Mouse (Mus musculus): ENCODE results near the gene Cebpg. TPM values are rescaled to one million over a fixed set of nuclear protein-coding genes. Genes with fewer than 3 reads are reported as not detected.
A peak's percentile ranks its signal among the peaks of the same experiment; 100 is the strongest.

Gene Cebpg
- total and polyA plus RNA-seq, 2 experiments from 2014 or later: 13.2 to 14.9 TPM

DNA sequence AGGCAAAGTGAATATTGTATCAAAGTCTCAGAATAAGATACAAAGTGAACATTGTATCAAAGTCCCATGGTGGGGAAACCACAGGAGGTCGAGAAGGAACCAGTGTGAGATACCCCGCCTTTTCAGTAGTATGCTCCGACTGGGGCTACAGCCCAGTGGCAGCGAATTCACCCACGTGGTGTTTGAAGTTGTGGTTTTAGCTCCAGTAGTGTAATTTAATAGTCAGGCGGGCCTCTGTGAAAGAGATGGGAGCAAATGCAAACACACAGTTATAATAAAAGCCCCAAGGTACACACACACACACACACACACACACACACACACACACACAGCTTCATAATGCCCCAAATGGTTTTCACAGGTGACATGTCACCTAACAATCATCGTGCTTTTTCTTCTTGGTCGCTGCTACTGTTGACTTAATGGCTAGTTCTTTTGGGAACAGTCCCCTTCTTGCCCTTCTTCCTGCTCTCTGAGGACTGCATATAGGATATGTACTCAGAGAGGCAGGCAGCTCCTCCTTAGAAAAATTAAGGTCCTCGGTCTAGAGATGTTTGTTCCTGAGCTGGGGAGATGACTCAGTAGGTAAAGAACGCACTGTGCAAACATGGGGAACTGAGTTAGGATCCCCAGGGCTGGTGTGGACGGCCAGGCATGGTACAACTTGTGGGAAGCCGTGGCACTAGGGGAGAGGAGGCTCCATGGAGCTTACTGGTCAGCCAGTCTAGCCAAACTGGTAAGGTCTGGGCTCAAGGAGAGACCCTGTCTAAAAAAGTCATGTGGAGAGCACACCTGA is 28.4 kb upstream of the Cebpg start:
- Histone ChIP-seq H3K27me3 (ENCODE audit: insufficient read depth, low read length) (no peaks in the 10 kb centered on the region), H3K4me2 (ENCODE audit: low read depth, low read length) (no peak overlapping the region), H3K9ac (replicated peaks; ENCODE audit: low read length) (no peak overlapping the region), H3K36me3 (ENCODE audit: insufficient read depth, low read length) (no peaks in the 10 kb centered on the region), H3K9me3 (ENCODE audit: low read length) (no peaks in the 10 kb centered on the region), H3K4me1 (ENCODE audit: insufficient read depth, low read length) (peaks cover 9% of the 10 kb centered on the region; the same call in 1 of the 2 replicates), H3K27ac (no peak overlapping the region), H3K4me3 (ENCODE audit: low read length) (no peak overlapping the region)
- DNase-seq (ENCODE audit: low spot score): no peak
- no peak for TF ChIP-seq CTCF (IDR thresholded peaks at IDR 0.05; ENCODE audit: low read depth)
- 85% methylated on average over 12 of the region's 12 CpGs for WGBS
- no peak for ATAC-seq

DNA sequence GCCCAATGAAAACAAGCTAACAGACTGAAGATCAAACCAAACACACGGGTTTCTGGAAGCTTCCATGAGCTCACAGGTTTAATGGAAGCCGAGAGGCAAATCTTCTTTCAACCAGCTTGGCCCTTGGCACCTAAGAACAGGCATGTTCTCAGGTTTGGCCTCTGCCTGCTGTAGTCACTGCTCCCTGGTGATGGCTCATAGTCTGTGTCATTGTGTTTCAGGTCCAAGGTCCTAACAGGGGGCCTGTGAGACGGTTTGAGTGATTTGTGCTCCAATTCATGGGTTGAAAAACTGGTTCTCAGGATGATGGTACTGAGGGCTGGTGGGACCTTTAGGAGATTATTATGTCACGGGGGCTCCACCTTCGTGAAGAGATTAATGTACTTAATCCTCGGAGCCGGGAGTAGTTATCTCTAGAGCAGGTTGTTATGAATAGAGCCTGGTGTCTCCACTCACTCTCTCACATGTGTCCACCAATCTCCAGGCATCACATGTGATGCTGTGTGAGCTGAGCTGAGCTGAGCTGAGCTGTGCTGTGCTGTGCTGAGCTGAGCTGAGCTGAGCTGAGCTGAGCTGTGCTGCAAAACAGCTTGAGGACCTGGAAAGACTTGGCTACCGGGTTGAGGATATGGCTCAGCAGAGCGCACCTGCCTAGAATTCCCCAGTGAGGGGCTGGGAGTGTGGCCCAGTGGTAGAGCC is 25.2 kb upstream of the Cebpg start:
- H3K9me3 ChIP-seq (ENCODE audit: low read length): no peaks in the 10 kb centered on the region
- 76% methylated on average over 9 of the region's 9 CpGs for WGBS
- H3K4me3 ChIP-seq (ENCODE audit: low read length): no peak overlapping the region
- H3K4me1 ChIP-seq (ENCODE audit: insufficient read depth, low read length): peaks cover 6% of the 10 kb centered on the region; the same call in 1 of the 2 replicates
- H3K4me2 ChIP-seq (ENCODE audit: low read depth, low read length): no peak overlapping the region
- H3K9ac ChIP-seq (replicated peaks; ENCODE audit: low read length): no peak overlapping the region
- no peaks in the 10 kb centered on the region for H3K27me3 ChIP-seq (ENCODE audit: insufficient read depth, low read length)
- H3K27ac ChIP-seq: peak overlapping the region; percentile 32; the same call in 1 of the 2 replicates
- no peak for DNase-seq (ENCODE audit: low spot score)
- H3K36me3 ChIP-seq (ENCODE audit: insufficient read depth, low read length): no peaks in the 10 kb centered on the region
- TF ChIP-seq CTCF (IDR thresholded peaks at IDR 0.05; ENCODE audit: low read depth): no peak
- no peak for ATAC-seq

DNA sequence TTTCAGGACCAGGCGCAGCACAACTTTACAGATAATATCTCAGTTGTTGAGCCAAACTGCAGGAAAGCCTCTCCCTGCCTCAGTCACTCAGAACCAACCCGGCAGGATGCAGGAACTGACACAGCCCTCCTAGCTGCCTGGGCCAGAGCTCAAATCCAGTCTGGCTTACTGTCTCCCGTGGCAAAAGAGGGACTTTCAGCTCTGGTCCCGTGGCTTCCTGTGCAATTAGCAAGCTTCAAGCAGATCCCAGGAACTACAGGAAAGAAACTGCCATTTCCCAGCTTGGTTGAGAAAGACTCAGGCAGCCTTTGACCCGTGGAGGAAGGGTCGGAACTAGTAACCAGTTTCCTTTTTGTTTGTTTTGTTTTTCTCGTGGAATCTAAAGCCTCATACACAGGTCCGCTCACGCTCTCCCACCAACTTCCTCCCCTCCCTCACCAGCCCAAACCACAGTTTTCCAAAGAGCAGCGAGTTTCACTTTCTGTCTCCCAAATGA is 24.5 kb upstream of the Cebpg start:
- H3K4me3 ChIP-seq (ENCODE audit: low read length): no peak overlapping the region
- WGBS: 50% methylated on average over 10 of the region's 10 CpGs
- no peaks in the 10 kb centered on the region for H3K4me1 ChIP-seq (ENCODE audit: insufficient read depth, low read length)
- no peak overlapping the region for H3K4me2 ChIP-seq (ENCODE audit: low read depth, low read length)
- ATAC-seq (no peak), DNase-seq (ENCODE audit: low spot score) (no peak)
- H3K36me3 ChIP-seq (ENCODE audit: insufficient read depth, low read length): no peaks in the 10 kb centered on the region
- no peaks in the 10 kb centered on the region for H3K27me3 ChIP-seq (ENCODE audit: insufficient read depth, low read length)
- no peak overlapping the region for H3K9ac ChIP-seq (replicated peaks; ENCODE audit: low read length)
- TF ChIP-seq CTCF (IDR thresholded peaks at IDR 0.05; ENCODE audit: low read depth): no peak
- no peaks in the 10 kb centered on the region for H3K9me3 ChIP-seq (ENCODE audit: low read length)
- peak overlapping the region; percentile 32; the same call in 1 of the 2 replicates for H3K27ac ChIP-seq

- H3K4me2 ChIP-seq (ENCODE audit: low read depth, low read length): no peak overlapping the region
- H3K9ac ChIP-seq (replicated peaks; ENCODE audit: low read length): no peak overlapping the region
- no peaks in the 10 kb centered on the region for H3K9me3 ChIP-seq (ENCODE audit: low read length)
- 21% methylated on average over 5 of the region's 5 CpGs for WGBS
- TF ChIP-seq CTCF (IDR thresholded peaks at IDR 0.05; ENCODE audit: low read depth): no peak
- no peaks in the 10 kb centered on the region for H3K4me1 ChIP-seq (ENCODE audit: insufficient read depth, low read length)
- ATAC-seq (no peak), DNase-seq (ENCODE audit: low spot score) (peak; percentile 21)
- H3K4me3 ChIP-seq (ENCODE audit: low read length): no peak overlapping the region
- H3K27me3 ChIP-seq (ENCODE audit: insufficient read depth, low read length): no peaks in the 10 kb centered on the region
- no peaks in the 10 kb centered on the region for H3K36me3 ChIP-seq (ENCODE audit: insufficient read depth, low read length)
- no peak overlapping the region for H3K27ac ChIP-seq
These were observed 20.3 kb upstream of the Cebpg start for GRCm38 (mm10) chr7:35076645-35077044.

DNA sequence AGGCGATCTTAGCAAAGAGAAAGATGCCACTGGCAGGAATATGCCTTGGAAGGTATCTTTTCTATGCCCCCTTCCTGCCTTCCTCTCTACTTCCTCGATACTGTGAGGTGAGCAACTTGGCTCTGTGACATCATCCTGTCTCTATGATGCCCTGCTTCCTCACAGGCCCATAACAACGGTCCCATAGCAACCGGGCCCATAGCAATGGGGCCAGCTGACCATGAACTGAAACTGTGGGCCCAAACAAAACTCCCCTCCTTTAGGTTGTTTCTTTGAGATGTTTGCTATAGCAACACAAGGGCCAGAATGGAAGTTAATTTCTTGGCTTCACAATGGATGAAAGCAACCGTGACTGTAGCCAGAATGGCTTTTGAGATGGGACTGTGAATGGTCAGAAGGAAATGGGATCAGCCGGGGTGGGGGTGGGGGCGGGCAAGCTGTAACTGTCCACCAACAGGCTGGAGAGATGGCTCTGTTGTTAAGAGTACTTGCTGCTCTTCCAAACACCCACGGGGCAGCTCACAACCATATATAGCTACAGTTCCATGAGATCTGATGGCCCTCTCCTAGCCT is 10.4 kb upstream of the Cebpg start:
- Histone ChIP-seq H3K9me3 (ENCODE audit: low read length) (no peaks in the 10 kb centered on the region), H3K4me1 (ENCODE audit: insufficient read depth, low read length) (0 out of 2 replicates have a peak, but pooled peaks cover 5% of the 10 kb centered on the region), H3K4me2 (ENCODE audit: low read depth, low read length) (no peak overlapping the region), H3K27ac (no peak overlapping the region), H3K4me3 (ENCODE audit: low read length) (no peak overlapping the region), H3K27me3 (ENCODE audit: insufficient read depth, low read length) (no peaks in the 10 kb centered on the region), H3K9ac (replicated peaks; ENCODE audit: low read length) (no peak overlapping the region), H3K36me3 (ENCODE audit: insufficient read depth, low read length) (no peaks in the 10 kb centered on the region)
- TF ChIP-seq CTCF (IDR thresholded peaks at IDR 0.05; ENCODE audit: low read depth): no peak
- ATAC-seq (peak; percentile 87), DNase-seq (ENCODE audit: low spot score) (peak; percentile 48)
- 34% methylated on average over 8 of the region's 8 CpGs for WGBS

DNA sequence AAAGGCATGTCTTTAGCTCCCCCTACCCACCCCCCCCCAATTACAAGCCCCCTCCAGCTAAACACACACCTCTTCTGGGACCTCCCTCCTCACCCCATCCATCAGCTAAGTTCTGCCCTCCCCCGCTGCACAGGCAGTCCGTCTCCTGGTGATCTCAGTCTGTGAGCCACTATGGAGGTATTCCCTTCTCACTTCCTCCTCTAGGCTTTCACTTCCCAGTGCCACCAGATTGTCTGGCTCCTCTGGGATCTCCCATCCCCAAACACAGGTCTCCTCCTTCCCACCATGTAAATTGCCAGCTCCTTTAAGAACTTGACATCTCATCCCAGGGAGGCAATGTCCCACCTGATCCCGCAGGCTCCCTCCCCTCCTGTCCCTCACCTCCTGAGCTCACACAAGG is 9.6 kb upstream of the Cebpg start:
- H3K4me2 ChIP-seq (ENCODE audit: low read depth, low read length): no peak overlapping the region
- ATAC-seq (no peak), DNase-seq (ENCODE audit: low spot score) (no peak)
- TF ChIP-seq CTCF (IDR thresholded peaks at IDR 0.05; ENCODE audit: low read depth): no peak
- no peaks in the 10 kb centered on the region for H3K9me3 ChIP-seq (ENCODE audit: low read length)
- H3K9ac ChIP-seq (replicated peaks; ENCODE audit: low read length): no peak overlapping the region
- no peak overlapping the region for H3K27ac ChIP-seq
- no peak overlapping the region for H3K4me3 ChIP-seq (ENCODE audit: low read length)
- no peaks in the 10 kb centered on the region for H3K36me3 ChIP-seq (ENCODE audit: insufficient read depth, low read length)
- H3K27me3 ChIP-seq (ENCODE audit: insufficient read depth, low read length): no peaks in the 10 kb centered on the region
- 71% methylated on average over 3 of the region's 3 CpGs for WGBS
- 0 out of 2 replicates have a peak, but pooled peaks cover 5% of the 10 kb centered on the region for H3K4me1 ChIP-seq (ENCODE audit: insufficient read depth, low read length)
